Mouse (Mus musculus) heart, embryonic 15.5 days (tissue): Measurements from ENCODE around the gene Dgki. TPM values are rescaled to one million over a fixed set of nuclear protein-coding genes. Genes with fewer than 3 reads are reported as not detected.

Experiments
- ATAC-seq: fragments of 200-750 bp; cut with Nextera tagmentation; replicated peaks from 2 replicates; pipeline ENCODE4 v1.8.0; 2017; ENCODE audit warnings: low read depth, moderate TSS enrichment; ENCODE audit not compliant: insufficient number of reproducible peaks, insufficient read depth, low FRiP score
- H3K27ac ChIP-seq: fragments of 300-500 bp; sonication (generic); 2 replicates; pipeline ENCODE4 v1.5.1; 2015; ENCODE audit warnings: mild to moderate bottlenecking, inconsistent platforms
- H3K27me3 ChIP-seq: fragments of 300-500 bp; sonication (generic); 2 replicates; pipeline ENCODE4 v1.6.1; 2015; ENCODE audit warnings: inconsistent platforms
- H3K36me3 ChIP-seq: fragments of 300-500 bp; sonication (generic); 2 replicates; pipeline ENCODE4 v1.6.1; 2015; ENCODE audit warnings: mild to moderate bottlenecking, inconsistent platforms
- H3K4me1 ChIP-seq: fragments of 300-500 bp; sonication (generic); replicated peaks from 2 replicates; pipeline ENCODE4 v1.6.1; 2015; ENCODE audit warnings: inconsistent platforms
- H3K4me2 ChIP-seq: fragments of 300-500 bp; sonication (generic); 2 replicates; pipeline ENCODE4 v1.6.1; 2015; ENCODE audit warnings: inconsistent platforms, mild to moderate bottlenecking, moderate library complexity
- H3K4me3 ChIP-seq: fragments of 300-500 bp; sonication (generic); 2 replicates; pipeline ENCODE4 v1.5.1; 2015; ENCODE audit warnings: mild to moderate bottlenecking, inconsistent platforms
- H3K9ac ChIP-seq: fragments of 300-500 bp; sonication (generic); 2 replicates; pipeline ENCODE4 v1.6.1; 2015; ENCODE audit warnings: mild to moderate bottlenecking, inconsistent platforms
- H3K9me3 ChIP-seq: fragments of 300-500 bp; sonication (generic); replicated peaks from 2 replicates; pipeline ENCODE4 v1.6.1; 2016; ENCODE audit warnings: inconsistent platforms
- WGBS: fragments of 180-500 bp; shearing (Covaris S2); methylation state at CpG from one replicate; pipeline ENCODE4 v1.1.7; 2015; ENCODE audit warnings: mixed read lengths; 5-methylcytosine and 5-hydroxymethylcytosine counted together
- polyA plus RNA-seq: library from polyadenylated mRNA; unstranded; fragments of >200 nt; fragmentation: Nextera tagmentation; extraction: Ambion mirVana; gene quantifications from 2 replicates; pipeline ENCODE4 v1.2.1, GENCODE M21; 2015

The Dgki gene
- polyA plus RNA-seq, 1 experiment from 2014 or later: 0.48 TPM

- H3K4me3 ChIP-seq: no peak overlapping the region
- 60% methylated on average over 3 of the region's 3 CpGs for WGBS
- H3K36me3 ChIP-seq: no peaks in the 10 kb centered on the region
- H3K9me3 ChIP-seq: no peaks in the 10 kb centered on the region
- no peak overlapping the region for H3K4me2 ChIP-seq
- no peak overlapping the region for H3K9ac ChIP-seq
- ATAC-seq: no peak
- H3K4me1 ChIP-seq: peaks cover 9% of the 10 kb centered on the region; the same call in 1 of the 2 replicates
- no peaks in the 10 kb centered on the region for H3K27me3 ChIP-seq
- H3K27ac ChIP-seq: no peak overlapping the region
These were observed 458.3 kb downstream of the Dgki start for GRCm38 (mm10) chr6:36841701-36842100.

GRCm38 (mm10) chr6:36841174-36841573, 458.8 kb downstream of the Dgki start:
- no peak for ATAC-seq
- peaks cover 9% of the 10 kb centered on the region; the same call in 1 of the 2 replicates for H3K4me1 ChIP-seq
- H3K27ac ChIP-seq: no peak overlapping the region
- H3K4me3 ChIP-seq: no peak overlapping the region
- H3K9me3 ChIP-seq: no peaks in the 10 kb centered on the region
- H3K9ac ChIP-seq: no peak overlapping the region
- H3K4me2 ChIP-seq: no peak overlapping the region
- no peaks in the 10 kb centered on the region for H3K27me3 ChIP-seq
- no peaks in the 10 kb centered on the region for H3K36me3 ChIP-seq

GRCm38 (mm10) chr6:36838747-36839146, 461.2 kb downstream of the Dgki start:
- H3K27ac ChIP-seq: no peak overlapping the region
- H3K4me1 ChIP-seq: peaks cover 9% of the 10 kb centered on the region; the same call in 1 of the 2 replicates
- WGBS: 89% methylated on average over 1 of the region's 1 CpGs
- H3K36me3 ChIP-seq: no peaks in the 10 kb centered on the region
- no peaks in the 10 kb centered on the region for H3K9me3 ChIP-seq
- no peak overlapping the region for H3K4me3 ChIP-seq
- H3K4me2 ChIP-seq: no peak overlapping the region
- no peak overlapping the region for H3K9ac ChIP-seq
- ATAC-seq: no peak
- no peaks in the 10 kb centered on the region for H3K27me3 ChIP-seq

- Histone ChIP-seq H3K4me3 (no peak overlapping the region), H3K27me3 (no peaks in the 10 kb centered on the region), H3K4me2 (no peak overlapping the region), H3K9me3 (no peaks in the 10 kb centered on the region), H3K9ac (no peak overlapping the region), H3K4me1 (no peaks in the 10 kb centered on the region), H3K27ac (no peak overlapping the region), H3K36me3 (no peaks in the 10 kb centered on the region)
- 73% methylated on average over 3 of the region's 3 CpGs for WGBS
- no peak for ATAC-seq
These were observed 464.6 kb downstream of the Dgki start for GRCm38 (mm10) chr6:36835351-36835750.

- no peak overlapping the region for H3K9ac ChIP-seq
- H3K4me1 ChIP-seq: no peaks in the 10 kb centered on the region
- no peak overlapping the region for H3K27ac ChIP-seq
- no peak overlapping the region for H3K4me3 ChIP-seq
- H3K36me3 ChIP-seq: no peaks in the 10 kb centered on the region
- H3K27me3 ChIP-seq: no peaks in the 10 kb centered on the region
- ATAC-seq: no peak
- WGBS: 83% methylated on average over 4 of the region's 4 CpGs
- no peak overlapping the region for H3K4me2 ChIP-seq
- H3K9me3 ChIP-seq: no peaks in the 10 kb centered on the region
These were observed 465.2 kb downstream of the Dgki start for GRCm38 (mm10) chr6:36834695-36835265.

- H3K4me3 ChIP-seq: no peak overlapping the region
- no peaks in the 10 kb centered on the region for H3K36me3 ChIP-seq
- no peak overlapping the region for H3K9ac ChIP-seq
- no peaks in the 10 kb centered on the region for H3K27me3 ChIP-seq
- H3K27ac ChIP-seq: no peak overlapping the region
- WGBS: 73% methylated on average over 4 of the region's 4 CpGs
- no peak overlapping the region for H3K4me2 ChIP-seq
- H3K4me1 ChIP-seq: no peaks in the 10 kb centered on the region
- H3K9me3 ChIP-seq: no peaks in the 10 kb centered on the region
- no peak for ATAC-seq
These were observed 467.3 kb downstream of the Dgki start for GRCm38 (mm10) chr6:36832681-36833080.

- Histone ChIP-seq H3K4me3 (no peak overlapping the region), H3K4me2 (no peak overlapping the region), H3K36me3 (no peaks in the 10 kb centered on the region), H3K27me3 (no peaks in the 10 kb centered on the region), H3K9ac (no peak overlapping the region), H3K27ac (no peak overlapping the region), H3K9me3 (no peaks in the 10 kb centered on the region), H3K4me1 (no peaks in the 10 kb centered on the region)
- ATAC-seq: no peak
- 80% methylated on average over 2 of the region's 2 CpGs for WGBS
These were observed 467.8 kb downstream of the Dgki start for GRCm38 (mm10) chr6:36832207-36832606.

GRCm38 (mm10) chr6:36830371-36830925, 469.5 kb downstream of the Dgki start:
- no peak for ATAC-seq
- Histone ChIP-seq H3K4me3 (no peak overlapping the region), H3K36me3 (no peaks in the 10 kb centered on the region), H3K9me3 (no peaks in the 10 kb centered on the region), H3K9ac (no peak overlapping the region), H3K4me1 (no peaks in the 10 kb centered on the region), H3K27me3 (no peaks in the 10 kb centered on the region), H3K27ac (no peak overlapping the region), H3K4me2 (no peak overlapping the region)
- 72% methylated on average over 9 of the region's 9 CpGs for WGBS

GRCm38 (mm10) chr6:36819784-36820050, 480.3 kb downstream of the Dgki start:
- Histone ChIP-seq H3K4me1 (peaks cover 11% of the 10 kb centered on the region), H3K27ac (peak overlapping the region; percentile 82), H3K27me3 (no peaks in the 10 kb centered on the region), H3K4me3 (no peak overlapping the region), H3K9ac (no peak overlapping the region), H3K4me2 (0 out of 2 replicates have a peak overlapping the region, but pooled peaks have one; percentile 37), H3K36me3 (no peaks in the 10 kb centered on the region), H3K9me3 (no peaks in the 10 kb centered on the region)
- no peak for ATAC-seq

- no peaks in the 10 kb centered on the region for H3K27me3 ChIP-seq
- H3K4me1 ChIP-seq: peaks cover 11% of the 10 kb centered on the region
- H3K36me3 ChIP-seq: no peaks in the 10 kb centered on the region
- ATAC-seq: peak; percentile 88
- no peak overlapping the region for H3K9ac ChIP-seq
- WGBS: 26% methylated on average over 8 of the region's 8 CpGs
- no peaks in the 10 kb centered on the region for H3K9me3 ChIP-seq
- H3K4me2 ChIP-seq: peak overlapping the region; percentile 37; the same call in 1 of the 2 replicates
- no peak overlapping the region for H3K4me3 ChIP-seq
- peak overlapping the region; percentile 82 for H3K27ac ChIP-seq
These were observed 480.8 kb downstream of the Dgki start for GRCm38 (mm10) chr6:36819019-36819783.

GRCm38 (mm10) chr6:36818281-36819018, 481.5 kb downstream of the Dgki start:
- H3K9me3 ChIP-seq: no peaks in the 10 kb centered on the region
- peaks cover 11% of the 10 kb centered on the region for H3K4me1 ChIP-seq
- no peak overlapping the region for H3K4me3 ChIP-seq
- H3K36me3 ChIP-seq: no peaks in the 10 kb centered on the region
- no peaks in the 10 kb centered on the region for H3K27me3 ChIP-seq
- WGBS: 60% methylated on average over 4 of the region's 4 CpGs
- 0 out of 2 replicates have a peak overlapping the region, but pooled peaks have one; percentile 37 for H3K4me2 ChIP-seq
- no peak overlapping the region for H3K9ac ChIP-seq
- H3K27ac ChIP-seq: peak overlapping the region; percentile 82
- no peak for ATAC-seq
